Mouse (Mus musculus) hindbrain, embryonic 15.5 days (tissue): ENCODE measurements at regions not wholly inside any gene's neighbourhood (a gene's known extent, or its start where the extent isn't known, plus 50 kb on each side); places are given as distances from the start of the nearest gene placed in this dataset.

Source experiments
- ATAC-seq: fragments of 200-750 bp; cut with Nextera tagmentation; 2 replicates; pipeline ENCODE4 v1.8.0; 2017; ENCODE audit warnings: low read depth, moderate number of reproducible peaks, moderate TSS enrichment; ENCODE audit not compliant: low FRiP score
- H3K27ac ChIP-seq: fragments of 300-500 bp; sonication (generic); replicated peaks from 2 replicates; pipeline ENCODE4 v1.5.1; 2015; ENCODE audit warnings: mild to moderate bottlenecking, inconsistent platforms
- H3K27me3 ChIP-seq: fragments of 300-500 bp; sonication (generic); 2 replicates; pipeline ENCODE4 v1.6.1; 2015; ENCODE audit warnings: control low read depth, inconsistent platforms
- H3K36me3 ChIP-seq: fragments of 300-500 bp; sonication (generic); 2 replicates; pipeline ENCODE4 v1.6.1; 2015; ENCODE audit warnings: control low read depth, inconsistent platforms
- H3K4me1 ChIP-seq: fragments of 300-500 bp; sonication (generic); replicated peaks from 2 replicates; pipeline ENCODE4 v1.6.1; 2015; ENCODE audit warnings: control low read depth, inconsistent platforms
- H3K4me2 ChIP-seq: fragments of 300-500 bp; sonication (generic); 2 replicates; pipeline ENCODE4 v1.6.1; 2015; ENCODE audit warnings: moderate library complexity, mild to moderate bottlenecking, inconsistent platforms
- H3K4me3 ChIP-seq: fragments of 300-500 bp; sonication (generic); 2 replicates; pipeline ENCODE4 v1.5.1; 2015; ENCODE audit warnings: mild to moderate bottlenecking, inconsistent platforms
- H3K9ac ChIP-seq: fragments of 300-500 bp; sonication (generic); 2 replicates; pipeline ENCODE4 v1.6.1; 2015; ENCODE audit warnings: inconsistent platforms
- H3K9me3 ChIP-seq: fragments of 300-500 bp; sonication (generic); 2 replicates; pipeline ENCODE4 v1.6.1; 2016; ENCODE audit warnings: control low read depth, inconsistent platforms
- WGBS: fragments of 180-500 bp; shearing (Covaris S2); methylation state at CpG from one replicate; pipeline ENCODE4 v1.1.7; 2015; 5-methylcytosine and 5-hydroxymethylcytosine counted together

- H3K27ac ChIP-seq, result no peak overlapping the region
- H3K27me3 ChIP-seq, result 0 out of 2 replicates have a peak, but pooled peaks cover 4% of the 10 kb centered on the region
- no peak overlapping the region for H3K4me3 ChIP-seq
- no peaks in the 10 kb centered on the region for H3K36me3 ChIP-seq
- H3K4me1 ChIP-seq, result no peaks in the 10 kb centered on the region; the same call in 1 of the 2 replicates
- no peak overlapping the region for H3K4me2 ChIP-seq
- H3K9me3 ChIP-seq, result no peaks in the 10 kb centered on the region
- WGBS, result 62% methylated on average over 3 of the region's 3 CpGs
- no peak overlapping the region for H3K9ac ChIP-seq
- peak; percentile 59; the same call in 1 of the 2 replicates for ATAC-seq
Observed at GRCm38 (mm10) chr8:87270525-87271187, 201.8 kb downstream of the Cbln1 start.

- no peak overlapping the region for H3K9ac ChIP-seq
- no peak overlapping the region for H3K27ac ChIP-seq
- no peaks in the 10 kb centered on the region for H3K36me3 ChIP-seq
- H3K4me2 ChIP-seq, result no peak overlapping the region
- H3K9me3 ChIP-seq, result no peaks in the 10 kb centered on the region
- H3K27me3 ChIP-seq, result 0 out of 2 replicates have a peak, but pooled peaks cover 4% of the 10 kb centered on the region
- no peak overlapping the region for H3K4me3 ChIP-seq
- ATAC-seq, result no peak
- no peaks in the 10 kb centered on the region; the same call in 1 of the 2 replicates for H3K4me1 ChIP-seq
Observed at GRCm38 (mm10) chr8:87268159-87268558, 204.2 kb downstream of the Cbln1 start.

- no peak overlapping the region for H3K4me2 ChIP-seq
- WGBS, result 22% methylated on average over 2 of the region's 2 CpGs
- no peaks in the 10 kb centered on the region for H3K9me3 ChIP-seq
- H3K27ac ChIP-seq, result no peak overlapping the region
- 0 out of 2 replicates have a peak, but pooled peaks cover 4% of the 10 kb centered on the region for H3K27me3 ChIP-seq
- H3K36me3 ChIP-seq, result no peaks in the 10 kb centered on the region
- no peak overlapping the region for H3K9ac ChIP-seq
- H3K4me3 ChIP-seq, result no peak overlapping the region
- H3K4me1 ChIP-seq, result no peaks in the 10 kb centered on the region
- no peak for ATAC-seq
Observed at GRCm38 (mm10) chr8:87264999-87265398, 207.4 kb downstream of the Cbln1 start.

DNA sequence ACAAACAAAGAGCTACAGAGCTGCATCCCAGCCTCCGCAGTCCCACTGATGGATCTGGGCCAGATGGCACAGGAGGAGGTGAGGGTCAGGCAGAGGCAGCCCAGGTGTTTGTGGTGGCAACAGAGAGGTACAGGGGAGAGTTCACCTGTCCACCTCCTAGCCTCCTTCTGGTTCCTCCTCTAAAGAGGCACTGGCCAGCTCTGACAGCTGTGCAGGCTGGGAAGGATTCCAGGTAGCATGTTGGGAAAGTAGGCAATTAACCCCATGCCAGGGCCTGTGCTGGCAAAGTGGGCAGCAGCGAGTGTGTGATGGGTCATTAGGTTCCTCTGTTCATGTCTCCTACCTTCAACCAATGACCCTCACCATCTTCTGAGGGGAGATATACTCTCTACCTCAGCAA, 212.1 kb downstream of the Cbln1 start:
- H3K27me3 ChIP-seq, result no peaks in the 10 kb centered on the region
- H3K4me1 ChIP-seq, result no peaks in the 10 kb centered on the region
- WGBS, result 79% methylated on average over 2 of the region's 2 CpGs
- H3K36me3 ChIP-seq, result no peaks in the 10 kb centered on the region
- no peak overlapping the region for H3K4me2 ChIP-seq
- no peak overlapping the region for H3K27ac ChIP-seq
- H3K9me3 ChIP-seq, result no peaks in the 10 kb centered on the region
- no peak overlapping the region for H3K9ac ChIP-seq
- no peak overlapping the region for H3K4me3 ChIP-seq
- no peak for ATAC-seq

- H3K4me3 ChIP-seq, result no peak overlapping the region
- no peaks in the 10 kb centered on the region for H3K9me3 ChIP-seq
- no peak overlapping the region for H3K4me2 ChIP-seq
- ATAC-seq, result no peak
- H3K4me1 ChIP-seq, result no peaks in the 10 kb centered on the region
- H3K27ac ChIP-seq, result no peak overlapping the region
- H3K36me3 ChIP-seq, result no peaks in the 10 kb centered on the region
- H3K9ac ChIP-seq, result no peak overlapping the region
- WGBS, result 88% methylated on average over 2 of the region's 2 CpGs
- H3K27me3 ChIP-seq, result no peaks in the 10 kb centered on the region
Observed at GRCm38 (mm10) chr8:87242681-87243080, 229.7 kb downstream of the Cbln1 start.

GRCm38 (mm10) chr8:87237181-87237580, 235.2 kb downstream of the Cbln1 start:
- H3K36me3 ChIP-seq, result no peaks in the 10 kb centered on the region
- WGBS, result 26% methylated on average over 7 of the region's 7 CpGs

GRCm38 (mm10) chr8:87236438-87236837, 236.0 kb downstream of the Cbln1 start:
- no peaks in the 10 kb centered on the region for H3K27me3 ChIP-seq
- H3K4me3 ChIP-seq, result no peak overlapping the region
- peak overlapping the region; percentile 64; the same call in 1 of the 2 replicates for H3K27ac ChIP-seq
- 80% methylated on average over 11 of the region's 11 CpGs for WGBS
- H3K9ac ChIP-seq, result no peak overlapping the region
- no peaks in the 10 kb centered on the region for H3K36me3 ChIP-seq
- H3K9me3 ChIP-seq, result no peaks in the 10 kb centered on the region
- no peak for ATAC-seq
- H3K4me1 ChIP-seq, result peaks cover 47% of the 10 kb centered on the region
- H3K4me2 ChIP-seq, result no peak overlapping the region; the same call in 1 of the 2 replicates

More at GRCm38 (mm10) chr8:87237181-87237580, 235.2 kb downstream of the Cbln1 start:
- H3K9ac ChIP-seq, result no peak overlapping the region
- no peak for ATAC-seq
- no peak overlapping the region for H3K4me2 ChIP-seq
- peaks cover 40% of the 10 kb centered on the region for H3K4me1 ChIP-seq
- H3K9me3 ChIP-seq, result no peaks in the 10 kb centered on the region
- H3K27ac ChIP-seq, result no peak overlapping the region
- no peak overlapping the region for H3K4me3 ChIP-seq
- no peaks in the 10 kb centered on the region for H3K27me3 ChIP-seq

- ATAC-seq, result 0 out of 2 replicates have a peak, but pooled peaks have one; percentile 52
- Histone ChIP-seq H3K4me2 (peak overlapping the region; percentile 51), H3K36me3 (no peaks in the 10 kb centered on the region), H3K27me3 (no peaks in the 10 kb centered on the region), H3K4me3 (peak overlapping the region; percentile 28), H3K4me1 (peaks cover 55% of the 10 kb centered on the region), H3K9ac (0 out of 2 replicates have a peak overlapping the region, but pooled peaks have one; percentile 13), H3K27ac (peak overlapping the region; percentile 64), H3K9me3 (no peaks in the 10 kb centered on the region)
- 23% methylated on average over 18 of the region's 18 CpGs for WGBS
Observed at GRCm38 (mm10) chr8:87235341-87236075, 236.9 kb downstream of the Cbln1 start.

DNA sequence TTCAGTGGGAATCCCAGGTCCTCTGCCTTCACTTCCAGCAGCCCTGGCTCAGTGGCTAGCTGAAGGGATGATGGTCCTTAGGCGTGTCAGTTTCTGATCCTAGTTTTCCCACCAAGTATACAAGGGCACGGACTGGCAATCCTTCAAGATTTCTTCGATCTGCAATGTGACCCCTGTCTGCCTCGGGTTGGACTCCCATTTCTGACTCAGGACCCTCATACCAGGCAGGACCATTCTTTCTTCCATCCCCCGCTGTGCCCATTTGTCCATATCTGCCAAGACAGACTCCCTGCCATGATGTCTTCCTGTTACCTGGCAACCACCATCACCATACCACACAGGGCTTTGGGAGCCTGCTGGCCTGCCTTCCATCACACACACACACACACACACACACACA, 238.1 kb downstream of the Cbln1 start:
- ATAC-seq, result peak; percentile 32
- Histone ChIP-seq H3K9ac (no peak overlapping the region), H3K36me3 (no peaks in the 10 kb centered on the region), H3K4me2 (peak overlapping the region; percentile 2; the same call in 1 of the 2 replicates), H3K4me3 (no peak overlapping the region), H3K27me3 (no peaks in the 10 kb centered on the region), H3K27ac (peak overlapping the region; percentile 59), H3K9me3 (no peaks in the 10 kb centered on the region), H3K4me1 (peaks cover 56% of the 10 kb centered on the region)
- 37% methylated on average over 5 of the region's 5 CpGs for WGBS

GRCm38 (mm10) chr8:87233805-87234331, 238.5 kb downstream of the Cbln1 start:
- Histone ChIP-seq H3K36me3 (no peaks in the 10 kb centered on the region), H3K9ac (no peak overlapping the region), H3K27me3 (no peaks in the 10 kb centered on the region), H3K4me3 (no peak overlapping the region), H3K4me2 (peak overlapping the region; percentile 2; the same call in 1 of the 2 replicates), H3K9me3 (no peaks in the 10 kb centered on the region), H3K27ac (peak overlapping the region; percentile 59), H3K4me1 (peaks cover 56% of the 10 kb centered on the region)
- peak; percentile 68 for ATAC-seq
- WGBS, result 13% methylated on average over 10 of the region's 10 CpGs

- Histone ChIP-seq H3K9ac (no peak overlapping the region), H3K27ac (no peak overlapping the region), H3K4me2 (no peak overlapping the region), H3K4me3 (no peak overlapping the region), H3K9me3 (no peaks in the 10 kb centered on the region), H3K4me1 (peaks cover 56% of the 10 kb centered on the region), H3K36me3 (no peaks in the 10 kb centered on the region), H3K27me3 (no peaks in the 10 kb centered on the region)
- WGBS, result 17% methylated on average over 4 of the region's 4 CpGs
- ATAC-seq, result no peak
Observed at GRCm38 (mm10) chr8:87231762-87232161, 240.6 kb downstream of the Cbln1 start.

- Histone ChIP-seq H3K27ac (no peak overlapping the region), H3K4me1 (peaks cover 40% of the 10 kb centered on the region), H3K9ac (no peak overlapping the region), H3K4me2 (no peak overlapping the region), H3K27me3 (no peaks in the 10 kb centered on the region), H3K9me3 (no peaks in the 10 kb centered on the region), H3K4me3 (no peak overlapping the region), H3K36me3 (no peaks in the 10 kb centered on the region)
- WGBS, result 80% methylated on average over 4 of the region's 4 CpGs
- no peak for ATAC-seq
Observed at GRCm38 (mm10) chr8:87230096-87230495, 242.3 kb downstream of the Cbln1 start.
